Mouse (Mus musculus) right cerebral cortex, postnatal 14 days (tissue): Measurements from ENCODE around the gene Krtap1-4.
"Not testable (repeated sequence)": the region's sequence is repeated elsewhere in the genome, so short reads cannot be mapped to it uniquely, and the experiment has no call there.

Experiments used
- DNase-seq: peaks from one replicate; pipeline ENCODE4 v3.0.0; 2022

Krtap1-4 gene

GRCm38 (mm10) chr11:99583245-99583704, at the start of gene Krtap1-4:
Gene Krtap1-4 (minus strand): TSS chr11:99583654.
- DNase-seq = no peak

DNA sequence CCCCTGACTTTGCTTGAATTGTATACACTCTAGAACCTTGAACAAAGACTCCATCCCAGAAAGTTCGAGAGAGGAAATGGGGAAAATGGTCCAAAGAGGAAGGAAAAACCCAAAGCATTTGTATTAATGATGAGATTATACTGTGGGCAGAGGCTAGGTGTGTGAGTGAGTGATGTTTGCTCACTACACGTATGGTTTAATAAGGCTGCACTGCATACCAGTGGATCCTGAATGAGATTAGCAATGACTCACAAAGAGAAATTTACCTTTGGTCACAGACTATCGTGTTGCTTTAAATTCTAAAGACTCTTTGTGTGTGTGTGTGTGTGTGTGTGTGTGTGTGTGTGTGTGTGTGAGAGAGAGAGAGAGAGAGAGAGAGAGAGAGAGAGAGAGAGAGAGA, 47.4 kb upstream of the Krtap1-4 start:
- DNase-seq = no peak

GRCm38 (mm10) chr11:99628138-99628537, 44.7 kb upstream of the Krtap1-4 start, which contains the start of gene Krtap4-1:
Gene Krtap4-1 (minus strand): TSS chr11:99628238.
- DNase-seq = no peak

GRCm38 (mm10) chr11:99620335-99620734, 36.9 kb upstream of the Krtap1-4 start, which contains the start of gene Gm11562:
Gene Gm11562 (minus strand): TSS chr11:99620435.
- DNase-seq = no peak

GRCm38 (mm10) chr11:99614796-99615363, 31.4 kb upstream of the Krtap1-4 start, which contains the start of gene Krtap2-4:
Gene Krtap2-4 (minus strand): TSS chr11:99614846.
- no peak for DNase-seq

- DNase-seq = not testable (repeated sequence)
Observed at GRCm38 (mm10) chr11:99610089-99610488, 26.6 kb upstream of the Krtap1-4 start, which contains the start of gene Gm11937. Gene Gm11937 (minus strand): TSS chr11:99610189.

DNA sequence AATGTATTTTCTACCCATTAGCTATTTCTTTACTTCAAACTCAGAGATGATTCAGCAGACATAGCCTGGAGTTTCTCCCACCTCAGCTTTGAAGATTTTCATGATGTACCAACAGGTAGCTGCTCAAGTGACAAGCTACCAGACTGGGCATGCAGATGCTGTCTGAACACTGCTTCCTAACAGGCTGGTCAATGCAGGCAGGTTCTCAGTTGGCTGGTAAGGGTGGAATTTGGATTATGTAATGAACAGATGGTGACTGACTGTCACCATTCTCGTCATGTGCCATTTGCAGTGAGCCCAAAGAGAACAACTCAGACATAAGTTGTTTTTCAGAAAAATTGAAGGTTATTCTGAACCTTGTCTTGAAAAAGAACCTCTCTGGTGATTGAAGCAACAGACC, 25.7 kb upstream of the Krtap1-4 start:
- no peak for DNase-seq

GRCm38 (mm10) chr11:99603208-99603607, 19.8 kb upstream of the Krtap1-4 start, which contains the start of gene Gm11938:
Gene Gm11938 (minus strand): TSS chr11:99603308.
- not testable (repeated sequence) for DNase-seq

DNA sequence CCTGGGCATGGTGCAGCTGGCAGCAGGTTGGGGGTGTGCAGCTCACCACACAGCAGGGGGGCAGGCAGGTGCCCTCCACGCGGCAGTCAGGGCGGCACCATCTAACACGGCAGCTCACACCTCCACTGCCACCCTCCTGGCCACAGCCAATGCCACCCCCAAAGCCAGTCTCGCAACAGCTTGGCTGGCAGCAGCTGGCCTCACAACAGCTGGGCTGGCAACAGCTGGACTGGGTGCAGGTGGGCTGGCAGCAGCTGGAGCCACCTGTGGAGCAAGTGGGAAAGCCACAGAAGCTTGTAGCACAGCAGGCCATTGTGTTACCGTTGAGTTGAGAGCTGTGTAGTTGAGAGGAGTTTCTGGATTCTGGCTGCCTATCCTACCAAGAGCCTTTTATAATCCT, 14.3 kb upstream of the Krtap1-4 start, which contains the start of gene Krtap9-3:
Krtap9-3 (minus strand) TSS at position 364 of the 400 bp plus-strand sequence.
- not testable (repeated sequence) for DNase-seq

DNA sequence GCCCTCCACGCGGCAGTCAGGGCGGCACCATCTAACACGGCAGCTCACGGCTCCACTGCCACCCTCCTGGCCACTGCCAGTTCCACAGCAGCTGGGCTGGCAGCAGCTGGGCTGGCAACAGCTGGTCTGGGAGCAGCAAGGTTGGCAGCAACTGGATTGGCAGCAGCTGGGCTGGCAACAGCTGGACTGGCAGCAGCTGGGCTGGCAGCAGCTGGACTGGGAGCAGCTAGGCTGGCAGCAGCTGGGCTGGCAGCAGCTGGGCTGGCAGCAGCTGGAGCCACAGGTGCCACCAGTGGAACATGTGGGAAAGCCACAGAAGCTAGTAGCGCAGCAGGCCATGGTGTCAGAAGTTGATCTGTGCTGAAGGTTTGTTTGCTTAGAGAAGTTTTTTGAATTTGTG, 7.5 kb upstream of the Krtap1-4 start, which contains the start of gene Krtap1-3:
Krtap1-3 (minus strand) TSS at position 359 of the 400 bp plus-strand sequence.
- DNase-seq = no peak

GRCm38 (mm10) chr11:99585096-99585495, 1.6 kb upstream of the Krtap1-4 start:
- peak; percentile 21 for DNase-seq

DNA sequence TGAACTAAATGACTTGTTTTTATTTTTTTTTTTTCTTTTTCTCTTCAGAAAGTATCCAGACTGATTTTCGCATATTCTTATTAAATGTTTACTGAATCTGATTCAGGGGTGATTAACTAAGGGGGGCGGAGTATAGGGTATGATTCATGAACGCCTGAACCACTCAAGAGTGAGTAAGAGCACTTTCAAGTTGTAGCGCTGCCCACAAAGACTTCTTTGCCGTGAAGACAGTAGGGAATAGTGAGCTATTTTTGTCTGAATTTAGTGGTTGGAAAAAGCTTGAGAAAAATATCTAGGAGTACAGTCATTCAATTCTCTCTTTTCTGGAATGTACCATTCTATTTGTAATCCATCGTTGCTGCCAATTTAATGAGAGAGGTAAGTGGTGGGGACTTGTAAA, 1.9 kb downstream of the Krtap1-4 start:
- DNase-seq = no peak

DNA sequence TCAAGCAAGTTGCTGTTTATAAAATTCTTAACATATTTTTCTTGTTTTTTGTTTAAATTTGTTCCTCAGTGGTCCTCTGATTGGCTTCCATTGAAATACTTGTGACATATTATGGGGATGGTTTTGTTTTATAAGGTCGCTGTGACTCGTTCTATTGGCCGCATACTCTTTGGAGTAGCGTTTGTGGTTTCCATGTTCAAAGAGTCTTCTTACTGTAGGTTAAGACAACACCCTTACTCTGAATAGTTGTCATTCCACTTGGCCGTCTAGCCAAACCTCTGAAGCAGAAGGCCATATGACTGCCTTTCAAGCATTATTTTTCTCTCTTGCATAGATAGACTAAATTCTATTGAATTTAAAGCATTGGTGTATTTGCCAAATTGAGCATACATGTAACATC, 2.4 kb downstream of the Krtap1-4 start:
- DNase-seq = no peak

- no peak for DNase-seq
Observed at GRCm38 (mm10) chr11:99580636-99581035, 2.8 kb downstream of the Krtap1-4 start, which contains the start of gene Krtap1-5. Gene Krtap1-5 (minus strand): TSS chr11:99581016.

GRCm38 (mm10) chr11:99574106-99574505, 9.3 kb downstream of the Krtap1-4 start:
- peak; percentile 65 for DNase-seq

DNA sequence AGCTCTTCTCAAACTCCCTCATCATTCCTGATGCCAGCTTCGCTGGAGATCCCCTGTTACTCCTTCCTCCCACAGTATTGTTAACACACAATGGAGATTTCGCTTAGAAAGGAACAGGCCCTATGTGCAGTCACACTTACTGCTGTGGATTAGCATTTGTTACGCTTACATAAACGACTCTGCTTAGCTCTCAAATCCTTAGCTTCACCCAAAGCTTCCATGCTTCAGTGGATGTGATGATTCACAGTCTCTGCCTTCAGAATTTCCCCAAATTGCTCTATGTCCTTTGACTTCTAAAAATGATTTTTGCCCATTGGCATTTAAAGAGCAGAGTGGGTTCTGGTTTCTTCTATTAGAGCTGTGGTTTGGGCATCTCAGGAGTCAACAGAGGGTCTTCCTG, 10.3 kb downstream of the Krtap1-4 start:
- no peak for DNase-seq

GRCm38 (mm10) chr11:99566530-99566929, 16.9 kb downstream of the Krtap1-4 start, which contains the start of gene Krtap3-1:
Gene Krtap3-1 (minus strand): TSS chr11:99566630.
- DNase-seq = no peak

- DNase-seq = no peak
Observed at GRCm38 (mm10) chr11:99562580-99562979, 20.9 kb downstream of the Krtap1-4 start.

- DNase-seq = no peak
Observed at GRCm38 (mm10) chr11:99559366-99559765, 24.1 kb downstream of the Krtap1-4 start, which contains the start of gene Gm11939. Gene Gm11939 (minus strand): TSS chr11:99559466.

GRCm38 (mm10) chr11:99557976-99558745, 25.3 kb downstream of the Krtap1-4 start:
- DNase-seq = no peak

GRCm38 (mm10) chr11:99556753-99557152, 26.7 kb downstream of the Krtap1-4 start, which contains the start of gene Krtap3-2:
Gene Krtap3-2 (minus strand): TSS chr11:99556853.
- DNase-seq = no peak

- DNase-seq = no peak
Observed at GRCm38 (mm10) chr11:99556195-99556594, 27.3 kb downstream of the Krtap1-4 start.

GRCm38 (mm10) chr11:99550765-99551164, 32.7 kb downstream of the Krtap1-4 start, which contains the start of gene Krtap3-3:
Gene Krtap3-3 (minus strand): TSS chr11:99550865.
- DNase-seq = no peak
